Mouse (Mus musculus): ENCODE measurements around the gene Slc5a7.

GRCm38 (mm10) chr17:54250783-54251182 is 48.1 kb downstream of the Slc5a7 start:
- TF ChIP-seq EP300 (IDR thresholded peaks at IDR 0.05; ENCODE audit: low read depth) (no peak), CTCF (IDR thresholded peaks at IDR 0.05; ENCODE audit: low read depth) (no peak)
